Mouse (Mus musculus) liver, adult 2 months (tissue): ENCODE measurements around the gene Olfr1382.
"Not testable (repeated sequence)": the region's sequence is repeated elsewhere in the genome, so short reads cannot be mapped to it uniquely, and the experiment has no call there.

Experiments
- CTCF ChIP-seq: fragments of 200-500 bp; IDR thresholded peaks from 2 replicates; pipeline ENCODE4 v1.5.1; 2011; ENCODE audit warnings: low read depth, low read length, control low read depth
- POLR2A ChIP-seq: fragments of 200-500 bp; IDR thresholded peaks from 2 replicates; pipeline ENCODE4 v1.6.1; 2011; ENCODE audit warnings: low read length, control low read depth; ENCODE audit not compliant: insufficient read depth; ENCODE audit errors: extremely low read depth

DNA sequence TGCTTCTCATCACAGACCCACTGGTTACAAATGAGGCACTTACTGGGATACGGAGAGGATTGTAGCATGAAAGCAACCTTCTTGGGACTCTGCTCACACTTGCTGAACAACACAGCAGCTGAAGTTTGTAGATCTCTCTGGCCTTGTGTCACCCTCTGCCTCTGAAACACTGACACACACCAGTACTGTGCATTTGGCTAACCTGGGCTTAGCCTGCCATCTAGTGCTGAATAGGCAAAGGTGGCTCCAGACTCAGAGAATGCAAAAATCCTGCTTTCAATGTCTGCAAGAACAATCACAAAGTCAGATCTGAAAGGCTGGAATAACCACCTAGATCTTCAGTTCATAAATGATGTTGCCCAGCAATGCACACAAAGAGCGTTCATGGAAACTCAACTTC lies 8.6 kb downstream of the Olfr1382 start:
- not testable (repeated sequence) for TF ChIP-seq POLR2A, CTCF
